Mouse (Mus musculus) cerebellum, postnatal 25 days (tissue): ENCODE measurements around the gene Gm9844.
"Not testable (repeated sequence)": the region's sequence is repeated elsewhere in the genome, so short reads cannot be mapped to it uniquely, and the experiment has no call there.

Experiments
- DNase-seq, 2 experiments: peaks; one replicate each; pipeline ENCODE4 v3.0.0; 2021; ENCODE audit warnings: mixed read lengths in 2 of 2

Gene Gm9844

DNA sequence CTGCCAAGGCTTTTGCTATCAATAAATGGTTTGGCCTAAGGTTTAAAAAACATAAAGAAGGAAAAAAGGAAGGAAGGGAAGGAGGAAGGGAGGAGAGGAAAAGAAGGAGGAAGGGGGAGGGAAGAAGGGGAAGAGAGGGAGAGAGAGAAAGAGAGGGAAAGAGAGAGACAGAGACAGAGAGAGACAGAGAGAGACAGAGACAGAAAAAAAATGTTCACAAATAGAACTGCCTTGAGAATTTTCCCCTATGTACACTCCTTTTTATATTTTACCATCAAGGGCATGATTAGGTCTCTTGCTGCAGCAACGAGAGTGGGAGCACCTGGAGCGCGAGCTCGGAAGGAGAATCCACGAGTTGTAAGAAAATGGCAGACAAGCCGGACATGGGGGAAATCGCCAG lies at the start of gene Gm9844:
Gene Gm9844 (plus strand): TSS at position 301 of the 400 bp plus-strand sequence.
- no peak for DNase-seq

DNA sequence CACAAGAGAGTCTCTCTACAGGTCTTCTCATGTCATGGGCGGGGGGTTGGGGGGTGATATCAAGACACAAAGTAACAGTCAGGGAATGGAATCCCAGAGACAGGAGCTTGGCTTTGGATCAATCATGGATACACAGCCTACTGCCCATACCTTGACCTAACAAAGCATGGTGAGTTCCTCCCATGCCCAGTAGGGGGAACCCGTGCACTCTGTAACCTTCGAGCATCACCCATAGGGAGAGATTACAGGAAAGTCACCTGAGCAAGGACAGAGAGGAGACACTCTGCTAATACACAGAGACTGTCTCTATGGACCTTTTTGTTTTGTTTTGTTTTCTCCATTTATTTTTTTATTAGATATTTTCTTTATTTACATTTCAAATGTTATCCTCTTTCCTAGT lies 44.5 kb upstream of the Gm9844 start:
- DNase-seq, result peak; percentile 91 to 93

DNA sequence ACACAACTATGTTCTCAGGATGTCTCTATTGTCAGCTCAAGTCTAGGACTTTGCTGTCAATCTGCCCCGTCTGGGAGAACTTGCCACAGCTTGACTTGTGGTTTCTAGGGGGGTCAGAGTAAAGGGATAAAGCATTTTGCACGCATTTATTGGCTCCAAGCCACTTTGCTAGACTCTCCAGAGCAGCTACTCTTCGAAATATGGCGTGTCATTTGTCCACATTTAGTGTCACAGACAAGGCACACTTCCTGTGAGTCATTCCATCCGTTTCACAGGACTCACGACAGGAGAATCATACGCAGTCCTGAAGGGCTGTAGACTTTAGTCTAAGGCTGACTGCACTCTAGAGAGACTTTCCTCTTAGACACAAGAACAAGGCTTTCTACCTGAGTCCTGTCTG lies 37.6 kb upstream of the Gm9844 start:
- DNase-seq, result no peak

DNA sequence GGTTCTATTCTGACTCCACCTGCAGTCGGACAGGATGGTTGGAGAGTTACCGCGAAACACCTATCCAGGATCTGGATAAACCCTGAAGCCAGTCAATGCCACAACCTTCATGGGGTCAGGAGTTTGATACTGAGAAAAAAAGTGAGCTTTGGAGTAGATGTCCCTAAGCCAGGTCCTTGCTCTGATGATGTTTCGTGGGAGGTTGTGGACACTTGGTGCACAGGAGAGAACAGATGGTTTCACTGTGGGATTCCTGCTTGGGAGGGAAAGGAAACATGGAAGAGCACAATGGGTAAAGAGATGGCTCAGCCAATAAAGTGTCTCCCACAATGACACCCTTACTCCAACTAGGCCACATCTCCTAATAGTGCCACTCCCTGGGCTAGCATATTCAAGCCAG lies 34.8 kb upstream of the Gm9844 start:
- peak; percentile 70 to 77 for DNase-seq

DNA sequence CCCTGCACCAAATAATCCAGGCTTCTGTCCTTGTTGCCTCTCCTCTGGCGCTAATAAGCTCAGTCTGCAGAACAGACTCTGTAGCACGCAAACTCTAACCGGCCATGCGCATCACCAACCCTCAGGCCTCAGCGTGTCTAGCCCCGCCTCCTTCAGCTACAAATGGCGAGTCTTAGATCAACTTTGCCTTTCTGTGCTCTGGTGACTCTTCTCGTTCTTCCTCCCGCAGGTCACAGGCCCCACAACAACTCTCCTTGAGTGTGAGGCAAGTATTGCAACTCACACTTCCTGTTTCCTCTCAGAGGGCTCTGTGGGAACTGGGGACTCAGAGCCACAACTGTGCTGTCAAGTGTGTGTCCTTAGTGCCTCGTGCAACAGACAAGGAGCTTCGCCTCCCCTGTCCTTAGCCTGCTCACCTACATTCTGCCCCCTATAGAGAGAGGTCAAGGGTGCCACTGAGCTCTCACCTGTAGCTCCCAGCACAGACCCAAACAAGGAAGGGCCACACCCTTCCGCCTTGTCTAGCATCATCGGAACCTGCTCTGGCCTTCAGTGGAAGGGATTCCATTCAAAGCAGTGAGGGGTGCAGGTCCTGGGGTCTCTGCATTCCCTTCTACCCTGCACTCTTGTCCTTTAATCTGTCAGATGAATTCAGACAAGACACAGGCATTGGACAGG lies 23.1 kb upstream of the Gm9844 start:
- not testable (repeated sequence) for DNase-seq

DNA sequence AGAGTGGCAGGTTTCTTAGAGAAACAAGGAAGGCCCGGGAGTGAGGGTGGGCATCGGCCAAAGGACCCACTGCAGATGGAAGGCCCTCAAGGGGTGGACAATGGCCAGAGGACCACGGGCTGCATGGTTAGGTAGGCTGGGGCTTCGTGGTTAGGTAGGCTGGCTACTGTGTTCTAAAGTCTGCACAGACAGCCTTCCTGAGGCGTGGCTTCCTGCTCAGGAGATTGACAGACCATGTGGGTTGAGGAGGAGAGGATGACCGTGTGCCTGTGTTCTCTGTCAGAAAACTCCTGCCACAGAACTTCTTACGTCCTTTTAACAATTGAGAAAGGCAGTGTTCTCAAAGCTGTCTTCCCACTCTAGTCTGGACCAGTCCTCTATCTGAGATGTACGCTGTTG lies 22.6 kb upstream of the Gm9844 start:
- no peak for DNase-seq

DNA sequence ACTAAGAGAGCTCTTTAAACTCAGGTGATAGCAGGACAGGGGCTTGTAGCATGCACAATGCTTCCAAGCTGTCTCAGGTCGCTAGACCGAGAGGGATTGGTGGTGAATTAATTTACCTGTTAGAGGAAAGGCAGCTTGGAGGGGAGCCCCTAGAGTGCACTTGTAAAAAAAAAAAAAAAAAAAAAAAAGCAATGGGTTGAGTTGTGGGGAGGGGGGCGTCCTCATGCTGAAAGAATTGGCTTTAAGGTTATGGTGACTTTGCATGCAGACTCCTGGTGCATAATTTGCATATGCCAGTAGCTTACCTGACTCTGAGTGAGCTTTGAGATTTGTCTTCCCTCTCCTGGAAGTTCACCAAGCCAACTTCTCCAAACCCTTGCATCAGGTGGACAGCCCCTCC lies 21.7 kb upstream of the Gm9844 start:
- no peak for DNase-seq

DNA sequence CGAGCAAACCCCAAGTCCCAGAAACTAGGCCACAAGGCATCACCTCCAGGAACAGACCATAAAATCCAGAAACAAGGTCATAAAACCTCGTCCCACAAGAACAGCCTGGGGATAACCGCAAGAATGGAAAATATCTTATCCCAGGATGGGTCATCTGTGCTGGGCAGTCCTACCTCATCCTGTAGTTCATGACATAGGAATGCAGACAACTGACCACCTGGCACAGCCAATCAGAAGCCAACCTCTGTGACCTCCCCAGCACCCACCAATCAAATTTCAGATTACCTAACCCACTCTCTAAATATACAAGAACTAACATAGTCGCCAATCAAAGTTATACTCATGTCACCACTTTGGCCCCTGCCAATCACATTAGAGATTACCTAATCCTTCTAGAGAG lies 21.0 kb upstream of the Gm9844 start:
- DNase-seq, result no peak

DNA sequence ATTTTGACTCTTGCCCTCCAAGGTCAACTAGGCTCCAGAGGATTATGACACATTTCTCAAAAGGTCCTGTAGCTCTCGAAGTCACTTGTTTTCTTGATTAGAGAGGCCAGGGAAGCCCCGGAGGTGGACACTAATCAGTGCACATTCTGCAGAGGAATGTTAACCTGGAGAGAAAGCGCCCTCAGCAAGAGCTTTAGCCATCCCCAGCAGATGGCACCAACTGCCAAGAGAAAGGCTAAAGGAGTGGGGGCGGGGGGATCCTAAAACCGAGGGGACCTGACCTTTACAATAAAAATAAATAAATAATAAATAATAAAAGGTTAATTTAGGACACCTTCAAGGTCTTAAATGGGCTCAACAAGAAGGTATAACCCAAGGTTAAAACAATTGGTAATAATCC lies 17.9 kb upstream of the Gm9844 start:
- DNase-seq, result no peak

DNA sequence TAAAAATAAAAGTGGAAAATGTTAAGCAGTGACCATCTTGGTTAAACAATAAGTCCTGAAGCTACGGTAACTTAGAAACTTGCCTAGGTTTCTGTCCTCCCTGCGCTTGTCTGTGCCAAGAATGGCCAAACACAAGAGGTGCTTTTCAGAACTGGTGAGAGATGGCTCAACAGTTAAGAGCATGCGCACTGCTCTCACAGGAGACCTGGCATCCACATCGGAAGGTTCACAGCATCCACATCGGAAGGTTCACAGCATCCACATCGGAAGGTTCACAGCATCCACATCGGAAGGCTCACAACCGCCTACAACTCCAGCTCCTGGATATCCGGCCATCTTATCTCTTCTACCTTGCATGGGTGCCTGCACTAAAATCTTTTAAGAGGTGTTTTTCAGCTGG lies 16.8 kb upstream of the Gm9844 start:
- DNase-seq, result no peak

DNA sequence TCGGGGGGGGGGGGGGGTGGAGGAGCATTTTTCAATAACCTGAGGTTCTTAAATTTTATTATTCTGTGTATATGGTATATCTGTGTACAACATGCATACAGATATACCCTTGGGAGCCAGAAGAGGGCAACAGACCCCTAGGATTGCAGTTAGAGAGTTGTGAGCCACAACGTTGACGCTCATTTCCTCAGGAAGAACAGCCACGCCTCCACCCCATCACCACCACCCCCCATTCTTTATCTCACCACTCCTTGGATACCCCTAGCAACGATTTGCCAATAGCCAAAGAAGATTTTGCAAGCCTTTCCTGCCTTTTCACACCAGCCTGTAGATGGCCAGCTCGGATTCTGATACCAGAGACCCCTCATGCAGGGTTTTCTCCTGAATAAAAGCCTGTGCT lies 16.3 kb upstream of the Gm9844 start:
- DNase-seq, result no peak

DNA sequence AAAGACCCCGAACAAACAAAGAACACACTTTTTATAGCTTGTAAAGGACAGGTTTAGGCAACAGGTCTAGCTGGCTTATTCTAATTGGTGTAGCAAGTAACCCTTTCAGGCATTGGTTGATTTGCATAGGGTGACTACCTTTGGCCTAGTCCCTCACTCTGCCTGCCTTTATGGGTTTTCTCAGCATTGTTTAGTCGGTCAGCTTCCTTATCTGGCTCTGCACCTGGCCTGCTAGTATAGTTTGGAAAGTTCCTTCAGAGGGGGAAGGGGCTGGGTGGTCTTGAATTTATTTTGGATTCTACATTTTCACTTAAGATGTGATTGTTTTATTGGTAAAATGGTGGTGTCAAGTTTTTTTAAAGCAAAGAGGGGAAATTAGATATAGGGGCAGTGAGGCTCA lies 15.4 kb upstream of the Gm9844 start:
- not testable (repeated sequence) for DNase-seq

DNA sequence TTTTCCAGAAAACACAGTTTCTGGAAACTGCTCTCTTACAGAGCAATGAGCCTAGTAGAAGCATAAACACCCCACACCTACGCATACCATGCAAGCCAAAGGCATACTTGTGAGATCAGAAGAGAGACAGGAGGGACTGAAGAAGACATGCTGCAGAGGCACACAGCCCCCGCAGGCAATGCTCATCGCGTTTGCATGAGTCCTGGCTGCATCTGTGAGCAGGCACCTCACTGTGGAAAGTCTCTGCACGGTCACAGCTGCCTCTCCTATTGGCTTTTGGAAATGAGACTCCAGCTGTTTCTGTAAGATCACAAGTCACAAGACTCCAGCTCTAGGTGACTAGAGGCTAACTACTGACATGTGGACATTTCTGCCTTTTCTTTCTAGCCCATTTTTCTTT lies 11.9 kb upstream of the Gm9844 start:
- no peak for DNase-seq

DNA sequence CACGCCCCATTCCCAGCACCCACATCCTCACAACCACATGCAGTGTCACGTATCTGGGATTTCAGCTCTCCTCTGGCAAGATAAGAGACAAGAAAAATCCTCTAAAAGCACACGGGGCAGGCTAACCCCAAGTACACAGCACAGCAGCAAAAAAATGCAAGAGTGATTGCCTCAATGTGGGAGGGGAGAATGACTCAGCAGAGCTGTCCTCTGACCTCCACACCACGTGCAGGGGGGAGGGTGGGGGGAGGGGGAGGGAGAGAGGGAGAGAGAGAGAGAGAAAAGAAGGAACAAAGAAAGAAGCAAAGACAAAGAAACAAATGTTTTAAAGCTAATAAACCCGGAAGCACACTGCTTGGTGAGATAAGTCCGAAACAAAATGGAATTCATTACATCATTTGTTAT lies 11.1 kb upstream of the Gm9844 start:
- no peak for DNase-seq

DNA sequence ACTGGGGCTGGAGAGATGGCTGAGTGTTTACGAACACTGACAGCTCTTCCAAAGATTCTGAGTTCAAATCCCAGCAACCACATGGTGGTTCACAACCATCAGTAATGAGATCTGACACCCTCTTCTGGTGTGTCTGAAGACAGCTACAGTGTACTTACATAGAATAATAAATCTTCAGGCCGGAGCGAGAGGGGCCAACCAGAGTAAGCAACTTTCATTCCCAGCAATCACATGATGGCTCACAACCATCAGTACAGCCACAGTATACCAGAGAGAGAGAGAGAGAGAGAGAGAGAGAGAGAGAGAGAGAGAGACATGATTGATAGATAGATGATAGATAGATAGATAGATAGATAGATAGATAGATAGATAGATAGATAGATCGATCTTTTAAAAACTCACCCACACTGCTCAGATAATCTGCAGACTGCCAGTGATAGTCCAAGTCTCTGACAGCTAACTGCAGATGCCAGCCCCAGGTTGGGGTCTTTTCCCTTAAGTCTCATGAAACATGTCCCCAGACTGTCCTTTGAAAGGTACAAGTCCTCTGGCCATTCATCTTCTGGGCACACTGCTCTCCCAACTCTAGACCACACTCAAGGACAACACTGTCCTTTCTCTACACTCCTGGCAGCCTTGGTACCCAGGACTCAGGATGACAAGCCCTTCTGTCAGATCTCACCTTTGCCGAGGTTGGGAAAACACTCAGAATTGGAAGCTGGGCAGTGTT lies 10.3 kb upstream of the Gm9844 start:
- DNase-seq, result no peak

DNA sequence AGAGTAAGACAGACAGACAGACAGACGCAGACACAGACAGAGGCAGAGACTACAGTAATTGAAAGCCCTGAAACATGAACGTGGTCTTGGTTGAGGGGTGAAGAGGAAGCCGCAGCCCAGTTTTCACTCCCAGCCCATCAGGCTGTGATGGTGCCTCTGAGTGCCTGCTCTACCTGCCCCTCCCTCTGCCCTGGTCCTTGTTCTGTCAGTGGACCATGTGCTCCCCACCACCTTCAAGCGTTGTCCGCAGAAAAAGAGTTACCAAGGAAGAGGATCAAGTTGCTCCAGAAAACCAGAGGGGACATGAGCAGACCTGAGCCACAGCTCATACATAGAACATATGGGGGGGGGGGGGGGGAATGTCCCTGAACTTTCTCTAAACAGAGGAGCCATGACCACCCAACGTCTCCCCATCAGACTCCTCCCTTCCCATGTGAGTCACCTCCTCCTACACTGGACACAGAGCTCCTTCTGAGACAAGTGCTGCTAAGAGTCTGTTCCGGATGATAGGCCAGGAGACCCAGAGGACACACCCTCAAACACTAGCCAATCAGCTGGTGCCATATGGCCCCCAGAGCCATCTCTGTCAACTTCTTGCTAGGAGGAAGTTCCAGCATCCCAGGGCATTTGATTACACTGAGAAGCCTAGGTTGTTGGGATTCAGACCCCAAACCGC lies 9.3 kb upstream of the Gm9844 start:
- DNase-seq, result no peak

DNA sequence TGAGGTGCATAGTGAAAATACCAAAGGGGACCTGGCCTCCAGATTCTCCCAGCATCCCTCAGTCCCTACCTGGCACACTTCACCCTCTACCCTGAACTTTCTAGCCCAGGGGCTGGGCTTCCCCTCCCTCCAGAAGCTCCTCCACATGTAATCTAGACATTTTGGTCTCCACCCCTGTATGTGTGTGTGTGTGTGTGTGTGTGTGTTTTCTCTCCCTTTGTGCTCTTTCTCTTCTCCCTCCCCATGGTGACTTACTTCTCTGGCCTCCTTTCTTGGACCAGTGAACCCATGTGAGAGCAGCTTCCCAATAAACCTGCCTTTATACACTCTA lies 8.8 kb upstream of the Gm9844 start:
- no peak for DNase-seq

DNA sequence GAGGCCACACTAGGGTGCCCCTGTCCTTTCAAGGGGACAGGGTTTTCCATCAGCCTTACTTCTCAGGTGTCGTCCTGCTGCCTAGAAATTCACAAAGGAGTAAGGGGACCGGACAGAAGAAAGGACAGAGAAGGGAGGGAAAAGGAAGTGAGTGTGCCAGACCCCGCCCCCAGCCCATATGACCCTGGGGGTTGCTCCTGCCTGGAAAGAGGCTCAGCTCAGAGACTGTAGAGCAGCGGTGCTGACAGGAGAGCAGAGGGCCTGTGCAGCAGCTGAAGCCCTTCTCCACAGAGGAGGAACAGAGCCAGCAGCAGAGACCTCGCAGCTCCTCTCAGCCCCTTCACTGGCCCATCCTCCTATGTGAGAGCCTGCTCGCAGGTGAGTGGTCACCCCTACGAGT lies 8.3 kb upstream of the Gm9844 start:
- DNase-seq, result no peak

DNA sequence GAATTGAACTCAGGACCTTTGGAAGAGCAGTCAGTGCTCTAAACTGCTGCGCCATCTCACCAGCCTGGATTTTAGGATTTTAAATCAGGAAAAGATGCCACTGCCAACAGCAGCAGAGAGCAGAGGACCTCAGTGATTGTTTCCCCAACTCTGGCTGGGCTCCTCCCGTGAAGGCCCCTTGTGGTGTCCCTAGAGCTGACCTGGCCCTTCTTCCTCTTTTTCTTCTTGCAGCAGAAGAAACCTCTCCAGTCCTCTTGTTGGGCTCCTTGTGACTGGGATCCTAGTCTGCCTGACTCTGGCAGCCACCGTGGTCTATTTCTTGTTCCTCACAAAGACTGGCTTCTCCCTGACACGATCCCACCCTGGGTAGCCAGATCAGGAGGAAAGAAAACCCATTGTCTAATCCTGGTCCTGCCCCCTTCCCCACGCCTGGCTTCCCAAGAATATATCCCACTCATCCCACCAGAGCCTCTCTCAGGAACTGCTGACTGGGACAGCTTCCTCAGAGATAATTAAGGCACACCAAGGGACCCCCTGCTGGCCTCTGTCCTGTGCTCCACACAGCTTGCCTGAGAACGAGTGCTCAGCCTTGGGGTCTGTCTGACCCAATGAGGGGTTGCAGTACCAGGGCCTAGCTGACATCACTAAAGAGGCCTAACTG lies 5.4 kb upstream of the Gm9844 start:
- DNase-seq, result no peak

DNA sequence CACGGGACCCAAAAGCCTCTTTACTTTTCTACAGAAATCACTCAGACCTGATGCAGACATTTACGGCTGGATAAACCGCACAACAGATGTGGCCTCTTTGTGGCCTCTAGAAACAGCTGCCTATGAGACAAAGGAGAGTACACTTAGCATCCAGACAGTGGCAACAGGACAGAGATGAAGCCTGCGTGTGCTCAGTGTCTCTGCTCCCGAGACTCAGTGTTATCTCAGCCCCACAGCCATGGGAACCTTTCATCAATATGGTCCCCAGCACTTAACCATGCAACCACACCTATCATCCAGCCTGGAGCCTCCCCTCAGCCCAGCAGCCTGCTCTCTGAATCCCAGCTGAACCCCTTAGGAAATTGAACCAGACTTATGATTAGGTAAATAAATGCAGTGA lies 2.8 kb upstream of the Gm9844 start:
- no peak for DNase-seq

DNA sequence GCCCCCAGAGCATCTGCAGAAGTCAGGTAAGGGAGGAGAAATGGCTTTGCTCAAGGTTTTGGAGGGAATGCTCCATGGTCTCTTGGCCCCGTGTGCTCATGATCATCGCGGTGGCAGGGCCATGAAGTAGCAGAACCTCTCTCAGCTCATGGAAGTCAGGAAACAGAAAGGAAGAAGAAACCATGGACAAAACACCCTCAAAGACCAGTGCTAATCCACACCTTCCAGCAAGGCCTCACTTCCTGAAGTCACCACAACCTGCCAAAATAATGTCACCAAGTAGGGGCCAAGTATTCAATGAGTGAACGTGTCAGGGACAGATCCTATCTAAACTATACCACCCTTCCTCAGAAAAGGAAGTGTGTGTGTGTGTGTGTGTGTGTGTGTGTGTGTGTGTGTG lies 840 bp downstream of the Gm9844 start:
- no peak for DNase-seq

DNA sequence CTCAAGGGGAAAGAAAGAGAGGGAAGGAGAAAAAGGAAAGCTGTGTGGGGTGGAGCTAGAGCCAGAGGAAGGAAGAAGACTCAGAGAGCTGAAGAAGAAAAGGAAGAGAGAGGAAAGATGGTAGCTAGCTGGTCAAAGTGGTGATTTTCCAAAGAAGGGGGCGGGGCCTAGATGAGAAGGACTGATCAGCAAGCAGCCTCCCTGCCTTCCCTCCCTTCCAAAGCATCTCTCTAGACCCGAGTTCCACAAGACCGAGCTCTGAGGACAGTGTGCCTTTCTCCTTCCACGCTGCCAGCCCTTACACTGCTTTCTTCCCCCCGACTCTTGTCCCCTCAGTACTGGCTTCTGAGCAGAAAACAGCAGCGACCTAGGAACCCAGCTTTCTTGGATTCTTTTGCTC lies 2.1 kb downstream of the Gm9844 start:
- DNase-seq, result no peak

DNA sequence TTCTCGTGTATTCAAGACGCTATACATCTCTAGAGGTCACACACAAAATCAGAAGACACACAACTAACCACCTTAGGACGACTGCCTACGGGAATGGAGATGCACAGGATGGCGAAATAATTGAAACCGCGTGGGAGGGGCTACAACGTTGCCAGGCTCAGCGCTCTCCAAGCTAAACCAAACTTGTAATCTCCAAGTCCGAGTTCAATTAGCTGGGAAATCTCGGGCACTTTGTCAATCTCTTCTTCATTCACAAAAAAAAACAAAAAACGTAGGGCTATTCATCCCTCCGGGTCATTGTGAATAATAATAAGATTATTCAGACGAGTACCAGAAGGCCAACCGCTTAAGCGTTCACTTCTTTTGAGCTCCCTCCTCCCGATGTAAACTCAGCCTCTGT lies 7.1 kb downstream of the Gm9844 start:
- no peak for DNase-seq
